Mouse (Mus musculus): ENCODE measurements around the gene Hspb3.

Gene Hspb3

DNA sequence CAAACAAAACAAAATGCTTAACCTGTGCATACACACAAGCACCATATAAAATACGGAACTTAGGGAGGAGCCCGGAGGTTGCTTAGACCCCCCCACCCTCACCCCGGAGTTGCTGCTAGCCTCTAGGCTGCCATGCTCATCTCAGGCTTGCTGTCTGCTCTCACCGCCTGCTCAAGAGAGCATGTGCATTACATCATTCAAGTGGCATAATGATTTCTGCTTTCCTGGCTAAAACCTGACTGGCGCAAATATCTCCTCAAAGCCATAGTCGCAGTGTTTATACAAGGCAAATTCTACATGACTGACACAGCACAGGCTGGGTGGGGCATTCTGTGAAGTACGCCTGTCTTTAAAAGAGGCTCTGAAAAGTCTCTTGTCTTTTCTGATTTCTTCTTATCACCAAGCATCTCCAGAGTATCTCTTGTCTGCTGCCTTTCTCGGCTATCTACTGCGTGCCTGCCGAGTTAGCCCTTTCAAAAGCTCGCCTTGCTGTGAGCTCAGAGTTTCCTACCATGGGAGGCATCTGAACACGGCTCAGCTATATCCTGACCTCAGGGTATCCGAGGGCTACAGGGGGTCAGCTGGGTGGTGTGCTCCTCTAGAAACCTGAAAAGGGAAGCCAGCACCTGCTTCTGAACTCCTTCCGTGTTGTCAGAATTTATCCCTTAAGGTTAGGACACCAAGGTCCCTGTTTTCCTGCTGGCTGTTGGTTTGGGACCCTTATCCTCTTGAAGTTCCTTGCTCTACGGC lies 28.6 kb downstream of the Hspb3 start:
- DNase-seq = no peak

DNA sequence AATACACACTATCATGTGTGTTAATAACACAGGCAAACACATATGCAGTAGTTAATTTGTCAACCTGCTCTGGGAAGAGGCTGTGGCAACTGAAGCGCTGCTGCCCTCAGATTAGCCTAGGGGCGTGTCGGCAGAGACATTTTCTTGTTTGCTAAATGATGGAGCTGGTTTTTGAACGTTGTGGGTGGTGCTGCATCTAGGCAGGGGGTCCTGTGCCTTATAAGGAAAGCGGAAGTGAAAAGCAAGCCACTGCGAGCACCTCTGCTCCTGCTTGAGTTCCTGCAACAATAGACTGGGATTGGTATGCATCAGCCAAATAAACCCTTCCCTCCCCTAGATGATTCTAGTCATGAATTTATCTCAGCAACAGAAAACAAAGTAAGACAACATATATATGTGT lies 31.0 kb downstream of the Hspb3 start:
- DNase-seq = no peak

DNA sequence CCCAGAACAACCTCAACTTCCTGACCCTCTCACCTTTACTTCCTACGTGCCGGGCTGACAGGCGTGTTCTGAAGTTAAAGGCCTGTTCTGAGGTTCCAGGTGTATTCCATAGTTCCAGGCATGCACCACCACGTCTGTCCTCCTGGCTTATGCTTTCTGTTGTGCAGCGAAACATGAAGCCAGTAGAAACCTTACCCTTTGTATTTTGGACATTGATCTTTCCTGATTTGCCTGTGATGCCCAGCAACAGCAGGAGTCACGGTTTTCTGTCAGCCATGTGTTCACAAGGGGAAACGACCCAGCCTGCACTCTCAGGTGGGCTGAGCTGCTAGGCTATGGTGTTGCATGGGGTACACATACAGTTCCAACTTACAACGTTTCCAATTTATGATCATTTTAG lies 35.9 kb downstream of the Hspb3 start:
- DNase-seq = no peak

DNA sequence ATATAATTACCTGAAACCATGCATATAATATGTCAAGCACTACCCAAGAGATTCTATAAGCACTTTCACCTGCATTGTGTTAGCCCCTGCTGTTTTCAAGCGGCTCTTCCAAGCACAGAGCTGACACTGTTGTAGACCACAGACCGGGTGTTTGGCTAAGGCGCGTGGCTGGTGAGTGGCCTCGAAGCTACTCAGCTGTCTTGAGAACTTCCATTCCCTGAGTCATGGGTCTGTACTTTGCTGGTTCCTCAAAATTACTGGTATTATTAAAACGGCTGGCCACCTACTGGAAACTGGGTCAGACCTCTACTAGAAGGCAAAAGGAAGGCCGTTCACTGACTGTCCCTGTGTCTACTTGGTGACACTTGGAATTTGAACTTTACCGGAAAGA lies 40.6 kb downstream of the Hspb3 start:
- DNase-seq = no peak

DNA sequence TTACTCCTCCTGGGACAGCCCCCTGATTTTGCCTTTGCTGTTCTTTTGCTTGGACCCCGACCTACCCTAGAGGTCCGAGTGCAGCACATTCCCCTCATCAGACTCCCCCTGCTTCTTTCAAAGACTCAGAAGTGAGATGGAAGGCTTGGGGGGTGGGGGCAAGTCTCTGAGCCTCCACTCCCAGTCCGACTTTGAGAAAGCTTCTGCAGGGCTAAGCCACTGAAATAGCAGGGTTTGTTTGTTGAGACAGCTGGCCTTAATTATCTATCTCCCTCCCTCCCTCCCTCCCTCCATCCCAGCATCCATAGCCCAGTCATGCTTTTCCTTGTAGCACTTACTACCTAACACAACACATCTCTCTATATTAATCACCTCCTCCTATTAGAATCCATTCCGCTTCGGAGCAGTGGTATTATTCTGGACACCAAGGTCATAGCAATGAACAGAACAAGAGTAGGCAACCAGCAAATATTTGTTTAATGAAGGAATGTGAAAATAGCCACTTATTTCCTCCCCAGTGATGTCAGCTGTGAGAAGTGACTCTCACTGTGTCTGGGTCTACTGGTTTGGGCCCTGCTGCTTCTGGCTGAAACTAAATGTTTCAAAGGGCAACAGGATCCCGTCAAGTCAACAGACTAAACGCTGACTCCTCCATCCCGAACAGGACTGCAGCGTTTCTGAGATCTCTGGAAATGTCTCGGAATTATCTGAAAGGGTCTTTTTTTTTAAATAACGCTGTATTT lies 41.2 kb downstream of the Hspb3 start:
- DNase-seq = no peak

DNA sequence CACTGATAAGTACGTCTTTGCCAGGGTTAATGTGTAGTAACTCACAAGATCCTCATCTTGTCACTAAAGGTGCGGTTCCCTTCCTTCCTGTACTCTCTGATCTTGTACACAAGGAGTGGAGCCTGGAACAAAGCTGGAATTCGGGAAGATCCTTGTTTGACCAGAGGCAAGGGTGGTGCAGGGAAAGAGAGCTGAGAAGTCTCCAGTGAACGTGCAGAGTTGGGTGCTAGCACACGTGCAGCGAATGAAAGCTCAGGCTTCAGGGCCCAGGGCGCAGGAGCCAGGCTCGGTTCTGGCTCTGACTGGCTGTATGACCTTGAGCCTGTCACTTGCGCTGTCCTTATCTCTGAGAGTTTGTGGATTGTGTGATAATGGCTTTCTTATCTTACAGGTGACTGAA lies 44.5 kb downstream of the Hspb3 start:
- DNase-seq = no peak

DNA sequence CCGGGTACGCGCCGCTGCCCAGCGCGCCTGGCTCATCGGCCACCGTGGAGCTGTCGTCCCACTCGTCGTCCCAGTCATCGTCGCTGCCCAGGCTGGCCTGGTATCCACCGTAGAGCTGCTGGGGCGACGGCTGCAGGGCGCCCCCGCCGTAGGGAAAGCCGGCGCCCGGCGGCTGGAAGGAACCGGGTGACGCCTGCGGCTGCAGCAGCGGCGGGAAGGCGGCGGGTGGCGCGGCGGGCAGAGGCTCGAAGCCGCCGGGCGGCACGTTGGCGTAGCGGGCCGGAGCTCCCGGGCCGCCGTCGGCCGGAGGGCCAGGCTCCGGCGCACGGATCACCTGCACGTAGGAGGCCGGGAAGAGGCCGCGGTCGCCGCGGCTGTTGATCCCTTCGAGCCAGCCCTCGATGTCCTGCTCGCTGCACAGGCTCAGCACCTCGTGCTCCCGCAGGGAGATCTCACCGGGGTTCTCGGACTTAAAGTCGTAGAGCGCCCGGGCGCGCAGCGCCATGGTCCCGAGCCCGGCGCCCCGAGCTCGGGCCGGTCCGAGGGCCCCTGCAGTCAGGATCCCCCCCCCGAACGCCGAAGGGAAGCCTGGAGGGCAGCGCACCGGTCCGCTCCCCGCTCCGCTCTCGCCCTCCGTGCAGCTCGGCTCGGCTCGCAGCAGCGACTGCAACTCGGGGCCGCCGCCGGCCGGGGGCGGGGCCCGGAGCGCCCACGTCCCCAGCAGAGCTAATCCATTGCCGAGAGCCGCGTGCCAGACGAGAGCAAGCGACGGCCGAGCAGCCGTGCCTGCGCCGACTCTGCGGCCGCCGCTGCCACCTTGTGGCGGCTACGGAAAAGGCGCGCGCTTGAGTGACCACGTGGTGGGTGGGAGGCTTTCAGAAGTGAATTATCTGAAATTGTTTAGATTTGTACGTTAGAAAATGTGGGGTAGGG lies 45.3 kb downstream of the Hspb3 start, which contains the start of gene Snx18:
TSS of gene Snx18 (minus strand) at position 674 of the 933 bp plus-strand sequence.
- DNase-seq = peak; percentile 95 to 97

DNA sequence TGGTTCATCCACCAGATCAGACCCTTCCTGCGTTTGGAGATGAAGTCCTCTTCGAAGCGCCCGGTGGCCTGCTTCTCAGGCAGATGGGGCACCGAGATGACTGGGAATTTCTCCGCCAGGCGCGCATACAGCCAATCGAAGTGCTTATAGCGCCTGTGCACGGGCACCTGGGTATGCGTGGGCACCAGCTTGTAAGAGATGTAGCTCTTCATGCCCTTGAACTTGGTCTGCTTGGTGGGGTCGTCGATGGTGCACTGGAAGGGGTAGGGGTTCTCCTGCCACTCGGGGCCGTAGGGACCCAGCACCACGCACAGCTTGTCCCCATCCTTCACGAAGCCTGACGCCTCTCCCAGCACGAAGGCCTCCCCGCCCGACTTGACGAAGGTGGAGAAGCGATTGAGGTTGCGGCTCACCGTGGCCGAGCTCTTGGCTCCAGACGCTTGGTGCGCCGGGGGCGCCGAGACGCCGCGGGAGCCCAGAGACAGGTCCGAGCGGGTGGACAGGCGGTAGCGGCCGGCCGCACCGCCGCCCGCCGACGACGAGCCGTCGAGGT lies 46.1 kb downstream of the Hspb3 start:
- DNase-seq = peak; percentile 56 to 63

DNA sequence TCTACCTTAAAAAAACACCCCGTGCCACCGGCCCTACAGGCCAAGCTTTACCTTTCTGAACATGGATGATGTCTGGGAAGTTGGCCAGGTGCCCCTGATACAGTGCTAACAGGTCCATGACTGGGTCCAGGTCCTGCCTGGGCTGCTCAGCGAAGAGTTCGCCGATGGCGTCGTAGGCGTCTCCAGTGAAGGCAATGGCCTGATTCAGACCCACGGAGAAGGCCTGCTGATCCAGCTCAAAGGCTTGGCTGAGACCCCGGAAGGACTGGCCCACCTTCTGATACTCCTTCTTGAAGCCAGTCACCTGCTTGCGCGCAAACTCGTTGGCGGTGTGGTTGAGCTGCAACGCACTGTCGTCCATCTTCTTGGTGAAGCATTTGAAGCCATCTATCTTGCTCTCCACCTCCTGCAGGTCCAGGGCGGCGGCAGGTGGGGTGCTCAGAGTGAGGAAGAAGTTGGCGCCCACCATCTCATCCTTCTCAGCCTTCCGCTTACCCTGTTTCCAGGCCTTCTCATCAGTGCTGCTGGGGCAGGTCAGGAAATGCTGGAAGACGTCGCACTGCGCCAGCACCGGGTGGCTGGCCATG lies 46.6 kb downstream of the Hspb3 start:
- DNase-seq = peak; percentile 57 to 64

DNA sequence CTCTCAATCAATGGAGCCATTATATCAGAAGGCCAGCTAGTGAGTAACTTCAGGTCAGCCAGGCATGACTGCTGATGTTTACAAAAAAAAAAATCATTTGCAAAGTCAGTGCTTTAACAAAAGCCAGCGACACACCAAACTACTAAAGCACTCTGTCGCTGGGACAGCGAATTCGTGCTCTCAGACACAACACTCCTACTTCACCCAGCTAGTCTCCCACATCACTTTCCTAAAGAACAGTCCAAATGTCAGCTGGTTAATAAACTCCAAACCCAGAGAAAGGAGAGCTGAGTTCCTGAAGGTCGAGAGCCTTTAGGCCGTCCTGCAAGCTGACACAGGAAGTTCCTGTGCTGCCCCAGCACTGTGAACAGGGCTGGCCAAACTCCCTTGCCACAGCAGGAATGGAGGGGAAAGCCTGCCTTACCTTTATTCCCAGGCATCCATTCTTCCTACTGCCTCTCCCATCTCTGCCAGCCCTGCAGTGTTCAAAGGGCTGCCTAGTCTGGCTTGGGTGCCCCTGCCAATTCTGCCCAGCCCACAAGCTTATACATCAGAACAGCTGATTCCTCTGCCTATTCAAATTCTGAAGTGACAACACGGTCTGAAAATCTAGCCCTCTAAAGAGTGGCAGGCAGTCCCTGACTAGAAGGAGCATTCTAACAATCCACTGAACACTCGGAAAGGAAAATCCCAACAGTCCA lies 47.4 kb downstream of the Hspb3 start:
- DNase-seq = peak; percentile 45 to 50

DNA sequence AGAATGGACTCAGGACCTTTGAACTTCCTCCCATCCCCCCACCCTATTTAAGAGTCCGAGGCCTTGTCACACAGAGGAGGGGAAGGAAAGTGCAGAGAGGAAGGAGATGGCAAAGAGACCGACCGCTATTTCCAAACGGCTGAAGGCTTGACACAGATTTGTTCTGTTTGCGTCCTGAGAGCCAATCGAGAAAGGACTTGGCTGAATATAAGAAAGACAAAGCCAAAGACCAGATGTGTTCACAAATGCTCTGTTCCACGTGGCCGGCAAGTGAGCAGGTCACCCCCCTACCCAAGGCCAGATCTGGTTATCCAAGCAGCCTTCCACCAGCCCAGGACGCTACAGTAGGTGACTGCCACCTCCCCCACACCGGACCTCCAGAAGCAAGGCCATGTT lies 47.9 kb downstream of the Hspb3 start:
- DNase-seq = peak; percentile 48 to 49

DNA sequence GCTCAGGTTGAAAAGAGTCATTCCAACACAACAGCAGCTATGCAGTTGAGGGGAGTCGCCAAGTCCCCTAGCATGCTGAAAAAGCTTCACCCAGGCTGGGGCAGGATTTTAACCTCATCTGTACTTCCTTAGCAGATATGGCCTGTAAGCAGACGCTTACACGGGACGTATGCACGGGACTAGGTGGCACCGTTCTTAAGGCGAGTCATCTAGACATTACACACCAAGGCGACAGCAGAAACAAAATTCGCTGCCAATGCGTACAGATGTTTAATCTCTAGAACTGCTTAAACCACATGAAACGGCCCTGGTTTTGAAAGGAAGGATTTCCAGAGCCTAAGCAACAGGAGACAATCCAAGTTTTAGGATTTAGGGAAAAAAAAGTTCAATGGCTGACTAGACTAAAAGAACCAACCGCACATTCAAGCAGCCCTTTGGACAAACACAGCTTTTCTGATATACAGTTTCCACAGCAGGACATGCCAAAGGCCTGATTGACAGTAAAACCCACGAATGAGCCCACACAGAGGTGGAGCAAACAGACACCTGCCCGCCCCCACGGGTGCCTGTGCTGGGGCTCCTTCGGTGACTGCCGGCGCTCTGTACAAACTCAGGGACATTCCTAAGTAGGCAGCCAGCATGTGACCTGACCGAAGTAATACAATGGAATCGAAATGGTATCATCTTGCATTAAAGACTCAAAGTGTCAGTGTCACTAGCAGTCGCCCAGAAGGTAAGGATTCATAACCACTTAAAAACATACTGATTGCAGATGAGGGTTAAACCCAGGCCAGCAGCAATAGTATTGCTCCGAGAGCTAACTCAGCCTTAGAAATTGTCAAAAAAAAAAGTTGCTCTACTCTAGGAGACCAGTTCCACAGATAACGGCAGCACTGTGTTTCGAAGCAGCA lies 48.6 kb downstream of the Hspb3 start:
- DNase-seq = peak; percentile 86 to 89

DNA sequence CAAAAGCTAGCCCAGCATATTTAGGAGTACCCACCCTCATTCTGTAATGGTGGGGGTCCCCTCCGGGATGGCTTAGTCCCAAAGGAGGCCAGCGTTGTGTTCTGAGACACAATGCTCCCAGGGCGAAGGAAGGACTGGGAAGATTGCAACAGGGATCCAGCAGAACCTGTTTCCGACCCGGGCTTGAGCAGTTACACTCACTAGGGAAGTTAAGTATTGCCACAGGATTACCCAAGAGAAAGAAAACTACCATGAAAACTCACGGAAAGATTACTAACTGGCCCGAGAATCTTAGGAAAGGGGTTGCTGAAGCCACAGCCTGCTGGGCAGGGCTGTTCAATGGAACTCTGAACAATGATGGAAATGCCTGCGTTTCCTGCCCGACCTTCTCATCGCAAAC lies 49.6 kb downstream of the Hspb3 start:
- DNase-seq = no peak

DNA sequence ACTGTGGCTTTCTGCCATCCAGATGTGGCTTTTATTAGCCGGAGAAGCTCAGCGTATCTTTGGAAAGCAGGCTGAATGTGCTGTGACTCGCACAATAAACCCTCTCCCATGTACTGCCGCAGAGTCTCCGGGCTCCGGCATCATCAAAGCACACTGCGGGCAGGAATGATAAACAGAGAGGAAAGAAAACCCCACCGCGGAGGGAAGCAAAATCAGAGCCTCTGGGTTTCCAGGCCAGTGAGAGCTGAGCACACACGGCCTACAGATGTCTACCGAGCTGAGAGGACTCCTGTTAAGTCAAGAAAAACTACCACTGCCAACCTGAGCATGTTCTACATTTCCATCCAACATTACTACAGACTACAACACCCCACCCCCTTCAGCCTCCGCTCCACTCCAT lies 50.1 kb downstream of the Hspb3 start:
- DNase-seq = no peak

Data from cerebellum, postnatal 10 days (tissue).